Mouse (Mus musculus): ENCODE results near the gene Ifit3.

GRCm38 (mm10) chr19:34620871-34621270 lies 37.5 kb downstream of the Ifit3 start:
- no peak for TF ChIP-seq POLR2A (IDR thresholded peaks at IDR 0.05; ENCODE audit: borderline replicate concordance, low read depth, low read length)
- TF ChIP-seq CTCF (IDR thresholded peaks at IDR 0.05; ENCODE audit: low read depth, low read length), result no peak
